8 mouse cellular contexts compared by ENCODE assay signal in the genomic region with DNA sequence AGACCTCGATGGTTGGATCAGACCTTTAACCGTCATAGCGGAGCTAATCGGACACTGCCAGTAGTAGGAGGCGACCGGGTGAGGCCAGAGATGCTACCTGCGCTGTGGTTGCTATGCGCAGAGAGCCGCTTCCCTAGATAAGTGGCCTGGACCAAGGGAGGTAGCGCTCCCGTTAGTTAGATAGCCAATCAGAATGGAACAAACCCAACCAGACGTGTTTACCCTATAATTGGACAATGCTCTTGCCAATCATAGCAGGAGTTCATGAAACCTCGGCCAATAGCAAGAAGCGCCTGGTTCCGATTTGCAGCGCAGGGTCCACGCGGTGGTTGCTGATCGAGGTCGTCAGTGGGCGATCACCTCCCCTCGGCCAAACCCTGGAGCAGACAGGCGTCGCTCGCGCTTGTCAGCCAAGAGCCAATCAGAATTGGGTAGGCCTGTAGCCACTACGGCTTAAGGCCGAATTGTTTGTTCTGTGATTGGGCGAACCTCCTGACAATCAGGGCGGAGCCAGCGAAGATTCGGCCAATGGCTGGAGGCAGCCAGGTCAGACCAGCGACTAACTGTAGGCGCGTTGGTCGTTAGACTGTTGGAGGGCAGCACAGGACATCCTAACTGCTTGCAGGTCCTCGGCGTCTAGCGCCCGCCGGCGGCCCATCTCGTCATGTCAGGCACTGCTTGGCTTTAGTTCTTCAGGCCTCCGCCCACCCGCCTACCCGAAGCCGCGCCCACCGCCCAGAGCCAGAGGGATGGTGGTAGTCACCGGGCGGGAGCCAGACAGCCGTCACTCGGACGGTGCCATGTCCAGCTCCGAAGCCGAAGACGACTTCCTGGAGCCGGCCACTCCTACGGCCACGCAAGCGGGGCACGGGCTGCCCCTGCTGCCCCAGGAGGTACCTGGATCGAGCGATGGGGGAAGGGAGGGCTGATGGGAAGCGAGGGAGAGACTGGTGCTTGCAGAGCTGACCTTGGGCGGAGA. TPM values are rescaled to one million over a fixed set of nuclear protein-coding genes. Genes with fewer than 3 reads are reported as not detected.
DNase-seq lines count a peak whose midpoint lies in the region; ATAC-seq and TF ChIP-seq lines count a peak whose summit lies in the region.

TSS of gene Kctd7 (plus strand) at position 528 of the 979 bp plus-strand sequence.

- ATAC-seq in embryonic facial prominence, embryonic 14.5 days (ENCODE audit: low read depth), result peak; percentile 96
- ATAC-seq in limb, embryonic 13.5 days (ENCODE audit: low FRiP score, low read depth), result peak; percentile 97
- peak; percentile 97 for ATAC-seq in midbrain, embryonic 16.5 days

- H3K4me2 ChIP-seq in embryonic facial prominence, embryonic 14.5 days (ENCODE audit: low read depth, low read length), result peak within 1 kb of the TSS; percentile 78
- H3K4me2 ChIP-seq in limb, embryonic 13.5 days (replicated peaks), result peak within 1 kb of the TSS; percentile 90
- peak within 1 kb of the TSS; percentile 81 for H3K4me2 ChIP-seq in midbrain, embryonic 16.5 days (ENCODE audit: low read length)

- no peaks in the 10 kb centered on the region for H3K9me3 ChIP-seq in embryonic facial prominence, embryonic 14.5 days (ENCODE audit: control insufficient read depth, low read length)
- no peaks in the 10 kb centered on the region for H3K9me3 ChIP-seq in limb, embryonic 13.5 days
- no peaks in the 10 kb centered on the region for H3K9me3 ChIP-seq in midbrain, embryonic 16.5 days (replicated peaks; ENCODE audit: control insufficient read depth, low read length, poor library complexity, severe bottlenecking)

- peak; percentile 82 for TF ChIP-seq POLR2A in heart, adult 2 months (IDR thresholded peaks at IDR 0.05; ENCODE audit: insufficient read depth, low read depth, low read length)

- TF ChIP-seq CTCF in heart, adult 2 months (IDR thresholded peaks at IDR 0.05), result peak; percentile 59

- peak within 1 kb of the TSS; percentile 68 for H3K4me3 ChIP-seq in embryonic facial prominence, embryonic 14.5 days (ENCODE audit: low read depth, low read length)
- H3K4me3 ChIP-seq in heart, adult 2 months, result peak within 1 kb of the TSS; percentile 70
- peak within 1 kb of the TSS; percentile 67 for H3K4me3 ChIP-seq in limb, embryonic 13.5 days
- peak within 1 kb of the TSS; percentile 80 for H3K4me3 ChIP-seq in midbrain, embryonic 16.5 days (ENCODE audit: low read depth, low read length)

- peak within 1 kb of the TSS; percentile 67; the same call in 1 of the 2 replicates for H3K27ac ChIP-seq in embryonic facial prominence, embryonic 14.5 days (replicated peaks; ENCODE audit: low read depth, low read length)
- peak within 1 kb of the TSS; percentile 81 for H3K27ac ChIP-seq in heart, adult 2 months
- H3K27ac ChIP-seq in limb, embryonic 13.5 days, result peak within 1 kb of the TSS; percentile 76; the same call in 1 of the 2 replicates
- H3K27ac ChIP-seq in midbrain, embryonic 16.5 days (ENCODE audit: low read length), result peak within 1 kb of the TSS; percentile 96

- H3K79me2 ChIP-seq in heart, adult 2 months (replicated peaks; ENCODE audit: control insufficient read depth, insufficient read depth, low read length), result no peaks in the 10 kb centered on the region

- intact Hi-C loops in heart, adult 2 months (cut with DNase I), result loop anchor here (2.0 to 10.0 kb wide), 3 partner anchors 26 to 210 kb away; partner anchors contain the start of gene Rabgef1

- H3K9ac ChIP-seq in embryonic facial prominence, embryonic 14.5 days (ENCODE audit: low read depth, low read length), result peak within 1 kb of the TSS; percentile 74
- H3K9ac ChIP-seq in heart, adult 2 months (ENCODE audit: low read depth, low read length), result peak within 1 kb of the TSS; percentile 78
- peak within 1 kb of the TSS; percentile 82 for H3K9ac ChIP-seq in limb, embryonic 13.5 days
- peak within 1 kb of the TSS; percentile 89 for H3K9ac ChIP-seq in midbrain, embryonic 16.5 days (ENCODE audit: low read depth, low read length)

- DNase-seq in 3T3-L1 (ENCODE audit: low read depth, low spot score), result peak; percentile 100
- peak; percentile 80 to 90 for DNase-seq in adrenal gland, postnatal 4 days (ENCODE audit: low spot score in 2 of 2)
- DNase-seq in embryonic facial prominence, embryonic 14.5 days (ENCODE audit: low spot score), result peak; percentile 99
- peak; percentile 95 to 98 for DNase-seq in heart, adult 2 months
- DNase-seq in kidney, adult 8-10 months, result peak; percentile 97 to 98
- peak; percentile 93 to 95 for DNase-seq in spleen, postnatal 10 days (ENCODE audit: low spot score in 2 of 2)

- H3K27me3 ChIP-seq in embryonic facial prominence, embryonic 14.5 days (replicated peaks; ENCODE audit: control insufficient read depth, insufficient read depth, low read length), result no peaks in the 10 kb centered on the region
- no peaks in the 10 kb centered on the region for H3K27me3 ChIP-seq in heart, adult 2 months (ENCODE audit: control insufficient read depth, insufficient read depth, low read length)
- no peaks in the 10 kb centered on the region for H3K27me3 ChIP-seq in limb, embryonic 13.5 days
- no peaks in the 10 kb centered on the region for H3K27me3 ChIP-seq in midbrain, embryonic 16.5 days (ENCODE audit: control insufficient read depth, insufficient read depth, low read depth, low read length)

- no peak for TF ChIP-seq EP300 in heart, adult 2 months (IDR thresholded peaks at IDR 0.05; ENCODE audit: insufficient read depth, low read depth, low read length)

- H3K36me3 ChIP-seq in embryonic facial prominence, embryonic 14.5 days (ENCODE audit: control insufficient read depth, insufficient read depth, low read length), result peaks cover 7% of the 10 kb centered on the region
- no peaks in the 10 kb centered on the region for H3K36me3 ChIP-seq in heart, adult 2 months (ENCODE audit: control insufficient read depth, insufficient read depth, low read length)
- peaks cover 13% of the 10 kb centered on the region for H3K36me3 ChIP-seq in limb, embryonic 13.5 days
- peaks cover 8% of the 10 kb centered on the region; the same call in 1 of the 2 replicates for H3K36me3 ChIP-seq in midbrain, embryonic 16.5 days (ENCODE audit: control insufficient read depth, insufficient read depth, low read length)

- peaks cover 13% of the 10 kb centered on the region for H3K4me1 ChIP-seq in embryonic facial prominence, embryonic 14.5 days (ENCODE audit: control insufficient read depth, insufficient read depth, low read length)
- H3K4me1 ChIP-seq in heart, adult 2 months (ENCODE audit: control insufficient read depth, insufficient read depth, low read length), result peaks cover 3% of the 10 kb centered on the region
- H3K4me1 ChIP-seq in limb, embryonic 13.5 days, result peaks cover 20% of the 10 kb centered on the region
- H3K4me1 ChIP-seq in midbrain, embryonic 16.5 days (ENCODE audit: control insufficient read depth, insufficient read depth, low read length), result peaks cover 24% of the 10 kb centered on the region

- under 1% methylated on average over 53 of the region's 66 CpGs for WGBS in embryonic facial prominence, embryonic 14.5 days
- WGBS in heart, adult 2 months, result under 1% methylated on average over 66 of the region's 66 CpGs
- under 1% methylated on average over 65 of the region's 66 CpGs for WGBS in limb, embryonic 13.5 days
- 1% methylated on average over 65 of the region's 66 CpGs for WGBS in midbrain, embryonic 16.5 days

RNA-seq across cellular contexts. Expression of gene Kctd7, which starts in this region (rescaled TPM):
- 1 to 10 TPM; 7.8 to 9.4 TPM for total RNA-seq in adrenal gland, postnatal 4 days (2021)
- 5.8 and 6.5 TPM in 2 replicates for polyA plus RNA-seq in embryonic facial prominence, embryonic 14.5 days (2014; fragmentation: Nextera tagmentation; extraction: Ambion mirVana)
- 1 to 10 TPM; 1.5 to 3.7 TPM for total RNA-seq in heart, adult 2 months (2021)
- polyA plus RNA-seq in heart, adult 2 months (2012; rRNA removed), result 2.5 and 3.1 TPM in 2 replicates
- 6.7 and 7.0 TPM in 2 replicates for polyA plus RNA-seq in limb, embryonic 13.5 days (2015; fragmentation: Nextera tagmentation; extraction: Ambion mirVana)
- polyA plus RNA-seq in midbrain, embryonic 16.5 days (2015; fragmentation: Nextera tagmentation; extraction: Ambion mirVana), result 20.2 and 21.4 TPM in 2 replicates

Comparison
In these comparisons a context has a peak if more than half of its experiments do, and no peak if none do; other contexts are left out.
1. Peak in every context shown above with its lines: DNase-seq, ATAC-seq, H3K4me3 ChIP-seq and H3K27ac ChIP-seq.